Mouse (Mus musculus) cerebellum, adult 2 months (tissue): Measurements from ENCODE around the gene Otof.

Experiments
- CTCF ChIP-seq: fragments of 200-500 bp; IDR thresholded peaks from 2 replicates; pipeline ENCODE4 v1.5.1; 2011; ENCODE audit warnings: low read depth, mild to moderate bottlenecking, control low read depth, low read length, moderate library complexity, borderline replicate concordance; ENCODE audit not compliant: insufficient read depth
- POLR2A ChIP-seq: fragments of 200-500 bp; IDR thresholded peaks from 2 replicates; pipeline ENCODE4 v1.6.1; 2011; ENCODE audit warnings: low read length, control low read depth, borderline replicate concordance; ENCODE audit not compliant: insufficient read depth

GRCm38 (mm10) chr5:30465861-30466260 is 4.1 kb upstream of the Otof start, which contains the start of gene 1700001C02Rik:
- TF ChIP-seq CTCF (no peak), POLR2A (no peak)
